Mouse (Mus musculus) heart, embryonic 10.5 days (tissue): Measurements from ENCODE around the gene Rnf7. TPM values are rescaled to one million over a fixed set of nuclear protein-coding genes. Genes with fewer than 3 reads are reported as not detected.
"Not testable (repeated sequence)": the region's sequence is repeated elsewhere in the genome, so short reads cannot be mapped to it uniquely, and the experiment has no call there.

Experiments
- DNase-seq: peaks from one replicate; pipeline ENCODE4 v3.0.0-alpha.2; 2017; ENCODE audit warnings: low spot score
- H3K27ac ChIP-seq: fragments of 300-500 bp; sonication (generic); 2 replicates; pipeline ENCODE4 v1.5.1; 2016; ENCODE audit warnings: mild to moderate bottlenecking
- H3K27me3 ChIP-seq: fragments of 300-500 bp; sonication (generic); 2 replicates; pipeline ENCODE4 v1.6.1; 2016; ENCODE audit warnings: mild to moderate bottlenecking; ENCODE audit not compliant: poor library complexity, insufficient read depth, severe bottlenecking
- H3K36me3 ChIP-seq: fragments of 300-500 bp; sonication (generic); 2 replicates; pipeline ENCODE4 v1.6.1; 2016; ENCODE audit warnings: mild to moderate bottlenecking, moderate library complexity
- H3K4me1 ChIP-seq: fragments of 300-500 bp; sonication (generic); 2 replicates; pipeline ENCODE4 v1.6.1; 2016; ENCODE audit warnings: mild to moderate bottlenecking
- H3K4me3 ChIP-seq: fragments of 300-500 bp; sonication (generic); 2 replicates; pipeline ENCODE4 v1.5.1; 2016; ENCODE audit warnings: mild to moderate bottlenecking, moderate library complexity
- H3K9me3 ChIP-seq: fragments of 300-500 bp; sonication (generic); 2 replicates; pipeline ENCODE4 v1.6.1; 2016; ENCODE audit warnings: mild to moderate bottlenecking, moderate library complexity
- WGBS: fragments of 180-500 bp; shearing (Covaris S2); methylation state at CpG from one replicate; pipeline ENCODE4 v1.1.7; 2016; 5-methylcytosine and 5-hydroxymethylcytosine counted together
- polyA plus RNA-seq: library from polyadenylated mRNA; unstranded; fragments of >200 nt; fragmentation: Nextera tagmentation; extraction: Ambion mirVana; gene quantifications from 2 replicates; pipeline ENCODE4 v1.2.1, GENCODE M21; 2016

Rnf7 gene
- 260 and 265 TPM in 2 replicates for polyA plus RNA-seq

GRCm38 (mm10) chr9:96478071-96478888 is at the start of gene Rnf7:
TSS of gene Rnf7 (minus strand) at chr9:96478675.
- Histone ChIP-seq H3K9me3 (no peaks in the 10 kb centered on the region), H3K4me1 (peaks cover 4% of the 10 kb centered on the region; the same call in 1 of the 2 replicates), H3K27me3 (no peaks in the 10 kb centered on the region), H3K4me3 (peak within 1 kb of the TSS; percentile 84), H3K36me3 (peaks cover 26% of the 10 kb centered on the region), H3K27ac (peak within 1 kb of the TSS; percentile 92)
- WGBS = under 1% methylated on average over 74 of the region's 74 CpGs
- DNase-seq = peak; percentile 98

GRCm38 (mm10) chr9:96526011-96526410 is 47.5 kb upstream of the Rnf7 start:
- no peak overlapping the region for H3K27ac ChIP-seq
- no peak overlapping the region for H3K4me3 ChIP-seq
- peaks cover 8% of the 10 kb centered on the region; the same call in 1 of the 2 replicates for H3K4me1 ChIP-seq
- WGBS = 66% methylated on average over 4 of the region's 4 CpGs
- no peaks in the 10 kb centered on the region for H3K9me3 ChIP-seq
- no peak for DNase-seq
- H3K27me3 ChIP-seq = peaks cover 4% of the 10 kb centered on the region
- no peaks in the 10 kb centered on the region for H3K36me3 ChIP-seq

- DNase-seq = no peak
- Histone ChIP-seq H3K4me3 (no peak within 1 kb of the TSS), H3K27ac (no peak within 1 kb of the TSS), H3K4me1 (peaks cover 8% of the 10 kb centered on the region; the same call in 1 of the 2 replicates), H3K27me3 (peaks cover 4% of the 10 kb centered on the region), H3K36me3 (no peaks in the 10 kb centered on the region), H3K9me3 (no peaks in the 10 kb centered on the region)
- WGBS = 54% methylated on average over 12 of the region's 12 CpGs
These were observed 46.6 kb upstream of the Rnf7 start, which contains the start of gene Gm28729 for GRCm38 (mm10) chr9:96524972-96525506. TSS of gene Gm28729 (minus strand) at chr9:96525264.

GRCm38 (mm10) chr9:96523148-96523547 is 44.7 kb upstream of the Rnf7 start:
- Histone ChIP-seq H3K4me3 (no peak overlapping the region), H3K27ac (no peak overlapping the region), H3K36me3 (no peaks in the 10 kb centered on the region), H3K9me3 (no peaks in the 10 kb centered on the region), H3K4me1 (peaks cover 8% of the 10 kb centered on the region; the same call in 1 of the 2 replicates), H3K27me3 (peaks cover 4% of the 10 kb centered on the region)
- DNase-seq = no peak
- WGBS = 79% methylated on average over 5 of the region's 5 CpGs

GRCm38 (mm10) chr9:96521574-96521973 is 43.1 kb upstream of the Rnf7 start:
- not testable (repeated sequence) for H3K27me3 ChIP-seq, H3K4me3 ChIP-seq, H3K27ac ChIP-seq, H3K36me3 ChIP-seq, H3K9me3 ChIP-seq, DNase-seq
- peaks cover 12% of the 10 kb centered on the region; the same call in 1 of the 2 replicates for H3K4me1 ChIP-seq
- WGBS = 80% methylated on average over 2 of the region's 2 CpGs

- 31% methylated on average over 4 of the region's 4 CpGs for WGBS
- Histone ChIP-seq H3K27ac (no peak overlapping the region), H3K36me3 (no peaks in the 10 kb centered on the region), H3K9me3 (no peaks in the 10 kb centered on the region), H3K4me1 (peaks cover 8% of the 10 kb centered on the region; the same call in 1 of the 2 replicates), H3K4me3 (no peak overlapping the region), H3K27me3 (no peaks in the 10 kb centered on the region)
- DNase-seq = no peak
These were observed 39.0 kb upstream of the Rnf7 start for GRCm38 (mm10) chr9:96517429-96517828.

- 46% methylated on average over 3 of the region's 3 CpGs for WGBS
- Histone ChIP-seq H3K4me1 (peaks cover 8% of the 10 kb centered on the region; the same call in 1 of the 2 replicates), H3K4me3 (no peak overlapping the region), H3K27ac (no peak overlapping the region), H3K9me3 (no peaks in the 10 kb centered on the region), H3K27me3 (no peaks in the 10 kb centered on the region), H3K36me3 (no peaks in the 10 kb centered on the region)
- no peak for DNase-seq
These were observed 38.3 kb upstream of the Rnf7 start for GRCm38 (mm10) chr9:96516806-96517205.

- no peak overlapping the region for H3K4me3 ChIP-seq
- no peak for DNase-seq
- 80% methylated on average over 5 of the region's 5 CpGs for WGBS
- no peak overlapping the region for H3K27ac ChIP-seq
- H3K27me3 ChIP-seq = no peaks in the 10 kb centered on the region
- no peaks in the 10 kb centered on the region for H3K9me3 ChIP-seq
- H3K4me1 ChIP-seq = peaks cover 8% of the 10 kb centered on the region; the same call in 1 of the 2 replicates
- no peaks in the 10 kb centered on the region for H3K36me3 ChIP-seq
These were observed 37.3 kb upstream of the Rnf7 start for GRCm38 (mm10) chr9:96515737-96516136.

GRCm38 (mm10) chr9:96514278-96514677 is 35.8 kb upstream of the Rnf7 start:
- Histone ChIP-seq H3K4me3 (no peak overlapping the region), H3K27me3 (no peaks in the 10 kb centered on the region), H3K4me1 (peaks cover 8% of the 10 kb centered on the region; the same call in 1 of the 2 replicates), H3K9me3 (no peaks in the 10 kb centered on the region), H3K36me3 (no peaks in the 10 kb centered on the region), H3K27ac (no peak overlapping the region)
- 53% methylated on average over 5 of the region's 5 CpGs for WGBS
- DNase-seq = no peak

GRCm38 (mm10) chr9:96506011-96506498 is 27.6 kb upstream of the Rnf7 start:
- WGBS = 50% methylated on average over 10 of the region's 10 CpGs
- no peak overlapping the region for H3K4me3 ChIP-seq
- DNase-seq = no peak
- H3K9me3 ChIP-seq = no peaks in the 10 kb centered on the region
- no peaks in the 10 kb centered on the region for H3K36me3 ChIP-seq
- H3K27ac ChIP-seq = no peak overlapping the region
- H3K27me3 ChIP-seq = no peaks in the 10 kb centered on the region
- H3K4me1 ChIP-seq = peaks cover 15% of the 10 kb centered on the region

GRCm38 (mm10) chr9:96505156-96505555 is 26.7 kb upstream of the Rnf7 start:
- no peak overlapping the region for H3K4me3 ChIP-seq
- H3K27me3 ChIP-seq = no peaks in the 10 kb centered on the region
- no peak for DNase-seq
- H3K36me3 ChIP-seq = no peaks in the 10 kb centered on the region
- WGBS = 86% methylated on average over 4 of the region's 4 CpGs
- no peaks in the 10 kb centered on the region for H3K9me3 ChIP-seq
- H3K27ac ChIP-seq = no peak overlapping the region
- peaks cover 18% of the 10 kb centered on the region for H3K4me1 ChIP-seq

GRCm38 (mm10) chr9:96504116-96504895 is 25.8 kb upstream of the Rnf7 start:
- Histone ChIP-seq H3K9me3 (no peaks in the 10 kb centered on the region), H3K27ac (no peak overlapping the region), H3K27me3 (no peaks in the 10 kb centered on the region), H3K4me3 (no peak overlapping the region), H3K4me1 (peaks cover 18% of the 10 kb centered on the region), H3K36me3 (no peaks in the 10 kb centered on the region)
- 80% methylated on average over 17 of the region's 17 CpGs for WGBS
- no peak for DNase-seq
